Mouse (Mus musculus): ENCODE measurements around the gene Prss2. TPM values are rescaled to one million over a fixed set of nuclear protein-coding genes. Genes with fewer than 3 reads are reported as not detected.
"Not testable (repeated sequence)": the region's sequence is repeated elsewhere in the genome, so short reads cannot be mapped to it uniquely, and the experiment has no call there.

The Prss2 gene
- polyA plus RNA-seq, 1 experiment from 2014 or later: not detected

DNA sequence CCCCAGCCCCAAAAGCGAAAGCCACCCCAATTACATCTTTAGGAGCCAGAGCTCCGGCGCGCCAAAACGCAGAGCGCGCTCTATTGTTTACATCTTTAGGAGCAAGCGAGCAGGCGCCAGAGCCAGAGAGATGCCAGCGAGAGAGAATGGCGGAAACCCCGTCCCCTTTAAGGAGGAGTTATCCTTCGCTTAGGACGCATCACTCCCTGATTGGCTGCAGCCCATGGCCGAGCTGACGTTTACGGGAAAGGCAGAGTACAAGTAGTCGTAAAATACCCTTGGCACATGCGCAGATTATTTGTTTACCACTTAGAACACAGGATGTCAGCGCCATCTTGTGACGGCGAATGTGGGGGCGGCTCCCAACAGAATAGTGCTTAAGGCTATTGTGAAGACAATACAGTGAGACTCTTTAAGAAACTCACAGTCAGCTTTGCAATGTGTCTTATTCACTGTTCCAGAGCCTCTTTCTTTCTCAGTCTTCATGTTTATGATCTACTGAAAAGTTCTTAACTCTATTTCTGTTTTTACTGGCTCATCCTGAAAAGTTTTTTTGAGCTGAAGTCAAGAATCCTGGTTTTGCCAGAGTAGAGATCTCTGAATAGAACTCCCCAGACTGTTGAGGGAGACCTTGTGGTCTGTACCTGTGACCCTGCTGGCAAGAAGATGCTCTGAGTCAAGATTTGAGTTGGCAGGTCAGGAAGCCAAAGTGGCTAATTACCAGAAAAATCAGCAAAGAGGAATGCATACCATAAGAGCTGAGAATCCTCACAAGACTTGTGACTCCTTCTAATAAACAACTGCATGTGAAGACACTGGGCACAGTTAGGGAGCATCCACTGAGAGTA, 41.7 kb downstream of the Prss2 start:
- ATAC-seq (ENCODE audit: low read depth): 0 out of 2 replicates have a peak, but pooled peaks have one; percentile 41
- whole genome bisulfite sequencing: 46% methylated on average over 4 of the region's 23 CpGs
- H3K27ac ChIP-seq (ENCODE audit: low read length); H3K4me1 ChIP-seq (replicated peaks; ENCODE audit: control insufficient read depth, insufficient read depth, low read length); H3K4me2 ChIP-seq (ENCODE audit: low read depth, low read length); H3K36me3 ChIP-seq (ENCODE audit: control insufficient read depth, insufficient read depth, low read length); H3K4me3 ChIP-seq (ENCODE audit: low read length); H3K9me3 ChIP-seq (ENCODE audit: control insufficient read depth, low read length); H3K27me3 ChIP-seq (ENCODE audit: control insufficient read depth, insufficient read depth, low read depth, low read length); H3K9ac ChIP-seq (ENCODE audit: low read length): not testable (repeated sequence)

GRCm38 (mm10) chr6:41565261-41565660, 43.7 kb downstream of the Prss2 start:
- no peaks in the 10 kb centered on the region for H3K4me1 ChIP-seq (replicated peaks; ENCODE audit: control insufficient read depth, insufficient read depth, low read length)
- H3K9me3 ChIP-seq (ENCODE audit: control insufficient read depth, low read length): no peaks in the 10 kb centered on the region
- H3K27me3 ChIP-seq (ENCODE audit: control insufficient read depth, insufficient read depth, low read depth, low read length): no peaks in the 10 kb centered on the region
- H3K4me2 ChIP-seq (ENCODE audit: low read depth, low read length): no peak overlapping the region
- no peaks in the 10 kb centered on the region for H3K36me3 ChIP-seq (ENCODE audit: control insufficient read depth, insufficient read depth, low read length)
- no peak overlapping the region for H3K27ac ChIP-seq (ENCODE audit: low read length)
- H3K4me3 ChIP-seq (ENCODE audit: low read length): no peak overlapping the region
- ATAC-seq (ENCODE audit: low read depth): no peak
- WGBS: 68% methylated on average over 1 of the region's 1 CpGs
- no peak overlapping the region for H3K9ac ChIP-seq (ENCODE audit: low read length)

DNA sequence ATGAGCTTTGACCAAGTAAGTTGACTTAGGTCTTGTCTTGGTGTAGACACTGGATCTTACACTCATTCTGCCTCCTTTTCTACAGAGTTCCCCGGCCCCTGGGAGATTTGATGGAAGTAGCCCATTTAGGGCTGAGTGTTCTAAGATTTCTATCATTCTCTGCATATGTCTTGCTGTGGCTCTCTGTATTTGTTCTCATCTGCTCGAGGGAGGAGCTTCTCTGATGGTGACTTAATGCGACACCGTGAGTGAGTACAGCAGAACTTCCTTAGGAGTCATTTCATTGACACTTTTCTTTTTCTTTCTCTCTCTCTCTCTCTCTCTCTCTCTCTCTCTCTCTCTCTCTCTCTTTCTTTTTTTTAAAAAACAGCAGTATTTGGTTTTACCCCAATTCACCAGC, 45.4 kb downstream of the Prss2 start:
- Histone ChIP-seq H3K36me3 (ENCODE audit: control insufficient read depth, insufficient read depth, low read length) (no peaks in the 10 kb centered on the region), H3K9ac (ENCODE audit: low read length) (no peak overlapping the region), H3K4me1 (replicated peaks; ENCODE audit: control insufficient read depth, insufficient read depth, low read length) (no peaks in the 10 kb centered on the region), H3K27ac (ENCODE audit: low read length) (no peak overlapping the region), H3K4me3 (ENCODE audit: low read length) (no peak overlapping the region), H3K4me2 (ENCODE audit: low read depth, low read length) (no peak overlapping the region), H3K27me3 (ENCODE audit: control insufficient read depth, insufficient read depth, low read depth, low read length) (no peaks in the 10 kb centered on the region), H3K9me3 (ENCODE audit: control insufficient read depth, low read length) (no peaks in the 10 kb centered on the region)
- ATAC-seq (ENCODE audit: low read depth): no peak
- WGBS: 81% methylated on average over 4 of the region's 4 CpGs

GRCm38 (mm10) chr6:41569078-41569477, 47.5 kb downstream of the Prss2 start:
- no peak for ATAC-seq (ENCODE audit: low read depth)
- Histone ChIP-seq H3K27me3 (ENCODE audit: control insufficient read depth, insufficient read depth, low read depth, low read length) (no peaks in the 10 kb centered on the region), H3K4me1 (replicated peaks; ENCODE audit: control insufficient read depth, insufficient read depth, low read length) (no peaks in the 10 kb centered on the region), H3K9ac (ENCODE audit: low read length) (no peak overlapping the region), H3K9me3 (ENCODE audit: control insufficient read depth, low read length) (no peaks in the 10 kb centered on the region), H3K27ac (ENCODE audit: low read length) (no peak overlapping the region), H3K4me3 (ENCODE audit: low read length) (no peak overlapping the region), H3K4me2 (ENCODE audit: low read depth, low read length) (no peak overlapping the region), H3K36me3 (ENCODE audit: control insufficient read depth, insufficient read depth, low read length) (no peaks in the 10 kb centered on the region)
- 80% methylated on average over 3 of the region's 3 CpGs for WGBS

Other genes starting within 250 kb of the Prss2 start
- not detected in 2 replicates for gene Try4, start 219.5 kb upstream of the Prss2 start, polyA plus RNA-seq (2015; fragmentation: Nextera tagmentation; extraction: Ambion mirVana)
- not detected in 2 replicates for gene Try5, start 204.9 kb upstream of the Prss2 start, polyA plus RNA-seq (2015; fragmentation: Nextera tagmentation; extraction: Ambion mirVana)
- gene Try10, start 167.7 kb upstream of the Prss2 start, polyA plus RNA-seq (2015; fragmentation: Nextera tagmentation; extraction: Ambion mirVana): not detected in 2 replicates
- gene Prss3, start 144.1 kb upstream of the Prss2 start, polyA plus RNA-seq (2015; fragmentation: Nextera tagmentation; extraction: Ambion mirVana): not detected in 2 replicates
- gene Gm5771, start 129.4 kb upstream of the Prss2 start, polyA plus RNA-seq (2015; fragmentation: Nextera tagmentation; extraction: Ambion mirVana): not detected in 2 replicates
- gene Gm10334, start 75.6 kb upstream of the Prss2 start, polyA plus RNA-seq (2015; fragmentation: Nextera tagmentation; extraction: Ambion mirVana): not detected in 2 replicates
- 0.44 TPM in 1 of 2 replicates, not detected in the other for gene Prss1, start 62.9 kb upstream of the Prss2 start, polyA plus RNA-seq (2015; fragmentation: Nextera tagmentation; extraction: Ambion mirVana)
- gene Ephb6, start 83.7 kb downstream of the Prss2 start, polyA plus RNA-seq (2015; fragmentation: Nextera tagmentation; extraction: Ambion mirVana): 12.0 and 15.6 TPM in 2 replicates
- gene Trpv6, start 114.6 kb downstream of the Prss2 start, polyA plus RNA-seq (2015; fragmentation: Nextera tagmentation; extraction: Ambion mirVana): 2.3 and 2.6 TPM in 2 replicates
- gene Trpv5, start 159.0 kb downstream of the Prss2 start, polyA plus RNA-seq (2015; fragmentation: Nextera tagmentation; extraction: Ambion mirVana): not detected in 2 replicates
- gene Llcfc1, start 162.6 kb downstream of the Prss2 start, polyA plus RNA-seq (2015; fragmentation: Nextera tagmentation; extraction: Ambion mirVana): not detected in 2 replicates
- gene Kel, start 182.6 kb downstream of the Prss2 start, polyA plus RNA-seq (2015; fragmentation: Nextera tagmentation; extraction: Ambion mirVana): 0.83 and 3.4 TPM in 2 replicates